Mouse (Mus musculus): ENCODE measurements around the gene Htra2.

The Htra2 gene

DNA sequence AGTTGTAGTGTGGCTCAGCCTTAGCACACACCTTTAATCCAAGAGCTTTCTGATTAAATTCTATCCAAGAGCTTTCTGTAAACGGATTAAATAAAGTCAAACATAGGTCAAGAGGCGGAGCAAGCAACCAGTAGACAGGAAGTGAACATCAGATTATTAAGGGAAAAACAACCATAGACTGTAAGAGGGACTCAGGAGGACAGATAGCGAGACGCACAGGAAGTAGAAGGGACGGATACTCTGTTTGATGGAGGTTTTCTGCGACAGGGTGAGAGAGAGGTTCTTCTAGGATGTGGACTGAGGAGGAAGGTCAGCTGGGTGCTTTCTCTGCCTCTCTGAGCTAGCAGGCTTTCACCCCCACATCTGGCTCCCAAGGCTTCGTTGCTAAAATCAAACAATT lies 45.1 kb downstream of the Htra2 start:
- intact Hi-C loops (cut with DNase I): no loop called here

DNA sequence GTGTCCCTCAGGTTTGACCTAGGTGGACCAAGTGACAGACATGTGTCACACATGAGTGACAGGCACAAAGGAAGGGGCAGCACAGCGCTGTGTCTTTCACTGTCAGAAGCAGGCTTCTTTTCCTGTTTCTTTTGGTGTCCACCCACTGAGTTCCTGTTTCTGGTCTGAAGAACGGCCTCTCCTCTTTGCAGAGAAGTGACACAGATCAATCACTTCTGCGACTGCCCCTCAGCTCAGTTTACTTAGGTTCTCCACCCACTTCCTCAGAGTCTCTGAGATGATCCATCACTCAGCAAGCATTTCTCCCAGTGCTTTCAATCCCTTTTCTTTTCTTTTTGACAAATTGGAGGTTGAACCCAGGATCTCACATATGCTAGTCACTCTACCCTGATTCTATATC lies 46.4 kb downstream of the Htra2 start:
- intact Hi-C loops (cut with DNase I): no loop called here

DNA sequence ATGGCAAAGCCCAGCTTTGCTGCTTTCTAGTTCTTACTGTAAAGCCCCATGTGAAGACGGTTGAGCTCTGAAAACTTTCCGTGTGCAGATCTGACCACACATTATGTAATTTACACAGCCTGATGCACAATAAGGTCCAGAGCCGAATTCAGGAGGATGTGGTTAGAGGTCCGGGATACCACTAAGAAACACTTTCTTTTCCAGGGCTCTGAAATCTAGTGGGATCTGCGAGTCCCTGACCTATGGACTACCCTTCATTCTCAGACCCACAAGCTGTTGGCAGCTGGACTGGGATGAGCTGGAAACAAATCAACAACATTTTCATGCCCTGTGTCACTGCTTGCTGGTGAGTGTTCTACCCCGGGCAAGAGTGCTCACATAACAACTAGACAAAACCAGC lies 49.0 kb downstream of the Htra2 start:
- intact Hi-C loops (cut with DNase I): no loop called here

DNA sequence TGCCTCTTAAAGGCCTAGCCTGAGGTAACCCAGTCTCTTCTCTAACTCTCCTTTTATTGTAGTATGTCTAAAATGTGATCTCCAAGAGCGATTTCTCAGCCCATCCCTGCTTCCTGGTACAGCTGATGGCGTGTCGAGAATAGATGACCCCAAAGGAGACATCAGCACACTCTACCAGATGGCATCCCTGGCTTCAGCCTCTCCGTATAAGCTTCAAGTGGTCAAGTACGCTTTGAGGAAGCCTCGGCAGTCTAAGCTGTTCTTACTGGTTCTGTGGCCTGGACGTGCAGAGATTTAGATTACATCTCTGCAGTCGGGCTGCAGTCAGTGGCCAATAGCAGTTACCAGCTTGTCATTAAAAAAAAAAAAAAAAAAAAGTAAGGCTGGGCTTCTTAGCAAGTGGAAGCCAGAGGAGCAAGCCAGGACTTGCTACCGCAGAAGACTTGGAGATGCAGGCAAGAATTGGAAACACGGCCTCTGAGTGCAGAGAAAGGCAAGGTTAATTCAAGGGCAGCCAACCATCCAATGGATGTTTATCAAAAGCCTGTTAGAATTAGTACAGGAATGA lies 49.5 kb downstream of the Htra2 start:
- intact Hi-C loops (cut with DNase I): no loop called here

DNA sequence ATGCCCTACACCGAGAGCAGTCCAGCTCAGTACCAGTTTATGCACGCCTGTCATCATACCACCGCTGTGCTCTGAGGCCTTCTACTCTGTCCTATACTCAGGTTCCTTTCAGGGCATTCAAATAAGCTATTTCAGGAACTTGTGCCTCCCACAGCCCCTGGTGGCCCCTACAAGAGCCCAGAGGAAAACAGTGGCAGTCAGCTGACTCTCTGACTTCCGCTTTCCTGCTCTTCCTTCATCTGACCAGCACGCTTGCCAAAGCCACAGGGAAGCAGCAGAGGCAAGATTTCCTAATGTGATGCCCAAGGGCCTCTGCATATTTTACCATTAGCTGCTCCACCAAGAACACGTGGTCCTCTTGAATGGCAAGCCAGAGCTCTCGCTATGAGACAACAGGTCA lies 50.2 kb downstream of the Htra2 start:
- intact Hi-C loops (cut with DNase I): no loop called here

DNA sequence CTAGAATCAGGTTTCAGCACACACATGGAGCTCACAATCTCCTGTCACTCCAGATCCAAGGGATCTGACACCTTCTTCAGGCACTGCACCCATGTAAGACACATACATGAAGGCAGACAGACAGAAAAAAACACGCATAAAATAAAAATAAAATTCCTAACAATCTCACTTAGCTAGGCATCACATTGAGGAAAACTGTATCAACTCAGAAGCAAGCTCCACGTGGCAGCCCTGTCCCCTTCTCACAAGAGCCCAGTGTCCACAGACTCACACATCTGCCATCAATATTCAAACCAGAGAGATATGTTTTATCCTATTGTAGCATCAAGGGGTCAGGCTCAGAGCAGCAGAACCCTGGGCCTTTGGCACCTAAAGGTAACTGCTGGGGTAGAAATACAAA lies 50.8 kb downstream of the Htra2 start:
- intact Hi-C loops (cut with DNase I): no loop called here

DNA sequence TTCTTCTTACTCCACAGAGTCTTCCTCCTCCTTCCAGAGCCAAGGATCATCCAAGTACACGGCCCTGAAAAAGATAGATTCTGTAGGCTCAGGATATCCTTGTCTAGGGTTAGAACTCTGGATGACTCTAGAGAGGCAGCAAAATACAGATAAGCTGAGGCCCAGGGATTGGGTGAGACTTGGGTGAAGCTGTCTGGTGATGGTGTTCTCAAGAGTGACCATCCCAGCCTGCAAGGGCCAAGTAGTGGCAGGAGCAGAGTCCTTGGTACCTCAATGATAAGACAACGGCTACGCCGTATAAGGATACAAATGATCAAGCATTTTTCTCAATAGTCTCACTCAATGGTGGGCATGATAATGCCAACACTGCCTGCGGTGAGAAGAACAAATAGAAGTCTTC lies 51.2 kb downstream of the Htra2 start:
- intact Hi-C loops (cut with DNase I): no loop called here

DNA sequence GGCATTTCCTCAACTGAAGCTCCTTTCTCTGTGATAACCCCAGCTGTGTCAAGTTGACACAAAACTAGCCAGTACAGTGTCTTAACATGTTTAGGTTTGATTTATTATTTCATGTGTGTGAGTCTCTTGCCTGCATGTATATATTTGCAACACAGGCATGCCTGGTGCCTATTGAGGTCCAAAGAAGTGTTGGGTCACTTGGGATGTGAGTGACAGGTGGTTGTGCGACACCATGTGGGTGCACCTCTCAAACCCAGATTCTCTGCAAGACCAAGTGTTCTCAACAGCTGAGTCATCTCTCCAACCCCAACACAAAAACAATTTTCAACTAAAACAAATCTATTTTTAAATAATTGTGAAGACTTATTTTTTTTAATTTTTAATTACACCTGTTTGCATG lies 52.0 kb downstream of the Htra2 start:
- intact Hi-C loops (cut with DNase I): no loop called here

Small RNA genes within 50 kb of the gene (microRNA-seq; reads per million reads assigned to microRNA genes)
- 0 reads per million in 2 experiments for gene Mir3470a
- 0.37 to 0.46 reads per million in 2 experiments for gene Mir7040
